Mouse (Mus musculus) liver, embryonic 18 days (tissue): Measurements from ENCODE around the gene S100a14. TPM values are rescaled to one million over a fixed set of nuclear protein-coding genes. Genes with fewer than 3 reads are reported as not detected.

Source experiments
- polyA plus RNA-seq: library from polyadenylated mRNA; depleted of rRNA; stranded (reverse); fragments of >200 nt; gene quantifications from 2 replicates; pipeline ENCODE4 v1.2.3, GENCODE M21; 2012; rRNA removed

The S100a14 gene
- 0.13 and 0.25 TPM in 2 replicates for polyA plus RNA-seq

DNA sequence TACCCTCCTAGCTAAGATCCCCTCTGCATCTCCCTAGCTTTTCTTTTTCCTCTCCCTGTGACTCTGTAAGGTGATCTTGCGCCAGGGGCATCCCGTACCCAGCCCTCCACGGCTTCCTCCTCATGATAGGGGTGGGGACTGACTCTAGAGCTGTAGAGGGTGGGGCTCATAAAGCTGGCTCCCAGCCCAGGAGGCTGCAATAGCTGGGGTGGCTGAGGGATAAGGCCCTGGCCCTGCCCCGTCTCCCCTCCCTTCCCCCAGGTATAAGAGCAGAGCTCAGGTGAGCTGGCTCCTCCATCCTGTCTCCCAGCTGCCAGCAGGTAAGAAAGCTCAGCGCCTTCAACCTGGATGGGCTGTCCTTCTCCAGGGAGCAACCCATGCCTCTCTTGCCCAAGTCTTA is at the start of gene S100a14:
Gene S100a14, plus strand, starts transcription at position 277 of the 400 bp plus-strand sequence.

DNA sequence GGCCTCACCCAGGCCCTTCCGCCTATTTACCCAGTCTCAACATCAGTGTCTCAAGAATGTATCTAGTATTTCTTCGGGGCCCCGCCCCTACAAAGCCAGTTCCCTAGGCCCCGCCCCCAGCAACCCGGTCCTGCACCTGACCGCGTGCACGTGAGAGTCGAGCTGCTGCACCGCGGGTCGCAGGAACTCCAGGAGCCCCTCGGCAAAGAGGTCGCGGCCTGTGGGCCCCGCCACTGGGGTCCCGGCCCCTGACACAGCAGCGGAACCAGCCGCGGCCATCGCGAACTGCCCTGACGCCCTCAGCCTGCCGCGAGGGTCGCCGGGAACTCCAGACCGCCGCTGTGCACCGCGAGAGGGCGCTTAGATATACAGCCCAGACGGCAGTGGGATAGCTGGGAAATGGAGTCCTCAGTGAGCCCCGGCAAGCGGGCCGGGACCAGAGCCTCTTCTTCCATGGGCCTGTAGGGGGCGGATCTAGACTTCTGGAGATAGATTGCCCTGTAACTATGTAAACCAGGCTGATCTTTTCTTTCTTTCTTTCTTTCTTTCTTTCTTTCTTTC is 35.9 kb upstream of the S100a14 start, which contains the start of gene Snapin:
Gene Snapin, minus strand, starts transcription at position 338 of the 561 bp plus-strand sequence.

DNA sequence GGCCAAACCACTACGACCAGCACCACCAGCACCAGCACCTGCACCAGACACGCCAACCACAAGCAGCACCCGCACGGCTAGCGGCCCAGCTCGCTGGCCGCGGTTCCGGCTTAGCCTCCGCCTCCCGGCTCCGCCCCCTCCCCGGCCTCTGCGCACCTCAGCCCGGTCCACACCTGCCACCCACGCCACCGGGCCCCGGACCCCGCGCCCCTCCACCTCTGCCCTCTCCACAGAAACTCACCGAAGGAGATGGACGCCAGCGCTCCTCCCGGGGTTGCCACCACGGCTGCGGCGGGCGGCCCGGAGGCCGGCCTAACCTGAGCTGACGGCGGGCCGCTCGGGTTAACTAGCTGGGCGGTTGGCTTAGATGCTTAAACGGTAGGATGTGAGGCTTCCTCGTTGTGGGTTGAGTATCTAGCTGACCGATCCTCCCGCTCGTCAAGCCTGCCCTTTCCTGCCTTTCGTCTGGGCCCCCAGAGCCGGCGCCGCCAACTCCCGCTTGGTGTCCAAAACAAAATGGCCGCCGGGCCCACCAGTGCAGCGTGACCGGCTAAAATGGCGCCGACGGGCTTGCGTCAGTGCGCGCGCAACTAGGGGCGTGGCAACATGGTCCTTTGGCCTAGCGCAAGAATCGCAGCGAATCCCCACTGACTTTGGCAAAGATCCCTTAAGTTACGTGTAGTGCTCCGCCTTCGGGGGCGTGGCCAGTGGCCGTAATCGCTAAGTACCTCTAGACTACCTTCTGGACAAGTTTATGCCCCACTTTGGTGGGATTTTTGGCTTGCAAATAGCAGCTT is 17.5 kb upstream of the S100a14 start, which contains the start of gene Chtop:
Gene Chtop, minus strand, starts transcription at position 549 of the 797 bp plus-strand sequence.

DNA sequence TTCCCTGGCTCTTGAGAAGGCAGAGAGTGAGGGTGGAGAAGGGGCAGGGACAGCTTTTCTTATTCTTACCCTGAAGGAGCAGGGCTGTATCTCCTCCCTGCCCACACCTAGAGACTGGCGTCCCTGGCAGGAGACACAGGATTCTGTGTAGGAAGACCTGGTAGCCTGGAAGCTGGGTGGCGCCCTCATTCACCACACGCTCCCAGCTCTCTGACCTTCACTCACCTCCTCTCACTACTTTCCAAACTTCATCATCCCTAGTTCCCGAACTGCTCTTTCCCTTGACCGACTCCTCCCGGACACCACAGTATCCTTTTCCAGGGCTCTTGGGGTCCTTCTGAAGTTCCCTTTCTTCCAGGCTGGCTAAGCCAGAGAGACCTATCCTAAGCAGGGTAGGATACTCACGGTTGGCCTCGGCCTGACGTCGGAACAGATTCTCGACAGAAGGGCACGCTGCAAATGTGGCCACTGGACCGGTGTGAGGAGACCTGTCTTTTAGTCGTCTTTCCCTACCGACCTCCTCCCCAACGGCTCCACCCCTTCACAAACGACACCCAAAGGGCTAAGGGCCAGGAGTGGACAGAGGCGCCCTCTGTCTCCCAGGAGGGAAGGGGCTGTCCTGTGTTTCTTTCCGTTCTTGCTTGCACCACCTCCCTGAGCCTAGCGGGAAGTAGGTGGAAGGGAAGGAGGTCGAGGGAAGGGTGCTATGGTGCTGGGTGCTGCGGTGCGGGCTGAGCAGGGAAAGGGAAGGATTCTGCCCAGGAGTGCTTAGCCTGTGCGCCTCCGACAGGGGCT is 12.7 kb upstream of the S100a14 start, which contains the start of the genes S100a1 and S100a13:
Gene S100a1, minus strand, starts transcription at position 597 of the 795 bp plus-strand sequence.
Gene S100a13, plus strand, starts transcription at position 640 of the 795 bp plus-strand sequence.

DNA sequence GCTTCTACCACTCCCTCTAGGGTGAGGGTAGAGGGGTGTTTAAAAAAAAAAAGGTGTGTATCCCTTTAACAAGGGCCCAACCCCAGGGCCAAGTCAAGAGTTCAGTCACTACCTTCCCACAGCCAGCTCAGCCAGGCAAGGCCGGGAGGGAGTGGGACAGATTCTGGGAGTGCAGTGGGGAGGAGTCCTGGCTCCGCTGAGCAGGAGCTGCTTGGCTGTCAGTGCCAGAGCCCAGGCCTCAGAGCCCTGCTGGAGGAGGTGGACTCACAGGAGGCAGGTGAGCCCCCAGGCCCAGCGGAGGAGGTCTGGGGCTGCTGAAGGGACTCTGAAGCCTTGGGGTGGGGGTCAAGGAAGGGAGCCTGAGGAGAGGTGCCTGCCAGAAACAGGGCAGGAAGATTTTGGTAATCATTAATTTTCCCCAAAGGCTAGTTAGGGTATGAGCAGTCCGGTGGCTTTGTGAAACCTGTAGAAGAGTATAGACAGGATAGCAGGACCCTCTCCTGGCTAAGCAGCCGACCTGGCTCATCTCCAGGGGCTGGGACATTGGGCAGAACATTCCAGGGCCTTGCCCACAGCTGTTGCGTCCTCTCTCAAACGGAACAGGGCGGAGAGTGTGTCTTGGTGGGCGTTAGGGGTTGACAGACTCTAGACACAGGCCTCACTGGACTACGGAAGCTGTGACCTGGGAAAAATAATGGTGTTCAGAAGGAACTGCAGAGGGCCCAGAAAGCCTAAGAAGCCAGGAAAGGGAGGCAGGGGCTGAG is 10.7 kb downstream of the S100a14 start, which contains the start of gene S100a16:
Gene S100a16, plus strand, starts transcription at position 114 of the 764 bp plus-strand sequence.

DNA sequence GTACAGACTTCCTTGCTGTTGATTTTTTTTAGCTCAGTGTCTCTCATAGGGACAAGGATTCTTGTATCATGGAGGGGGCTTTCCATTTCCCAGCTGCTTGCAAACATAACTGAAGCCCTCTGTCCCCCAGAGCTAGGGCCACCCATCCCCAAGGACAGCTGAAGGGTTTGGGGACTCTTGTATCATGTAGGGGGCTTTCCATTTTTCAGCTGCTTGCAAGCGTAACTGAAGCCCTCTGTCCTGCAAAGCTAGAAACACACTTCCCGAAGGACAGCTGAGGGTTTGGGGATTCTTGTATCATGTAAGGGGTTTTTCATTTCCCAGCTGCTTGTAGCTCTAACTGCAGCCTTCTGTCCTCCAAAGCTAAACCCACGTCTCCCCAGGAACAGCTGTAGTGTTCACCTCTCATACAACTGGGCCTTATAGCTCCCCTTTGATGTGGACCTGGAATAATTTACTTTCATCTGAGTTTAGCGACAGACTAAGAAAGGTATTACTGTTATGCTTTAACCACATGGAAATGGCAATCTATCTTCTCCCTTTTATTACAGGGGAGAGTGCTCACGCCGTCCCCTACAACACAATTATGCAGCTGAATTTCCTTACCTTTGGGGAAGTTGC is 33.5 kb downstream of the S100a14 start, which contains the start of gene S100a3:
Gene S100a3, plus strand, starts transcription at position 571 of the 621 bp plus-strand sequence.

Other genes starting within 250 kb of the S100a14 start
- 3.9 and 5.1 TPM in 2 replicates for gene Gatad2b, start 233.7 kb upstream of the S100a14 start, polyA plus RNA-seq
- 2.1 and 2.4 TPM in 2 replicates for gene Slc27a3, start 136.9 kb upstream of the S100a14 start, polyA plus RNA-seq
- 9.3 and 11.7 TPM in 2 replicates for gene Ints3, start 93.2 kb upstream of the S100a14 start, polyA plus RNA-seq
- gene Npr1, start 61.0 kb upstream of the S100a14 start, polyA plus RNA-seq: 13.2 and 15.2 TPM in 2 replicates
- 24.2 and 24.3 TPM in 2 replicates for gene Ilf2, start 50.7 kb upstream of the S100a14 start, polyA plus RNA-seq
- gene Snapin, start 35.8 kb upstream of the S100a14 start, polyA plus RNA-seq: 10.8 and 11.4 TPM in 2 replicates
- 41.0 and 42.8 TPM in 2 replicates for gene Chtop, start 17.4 kb upstream of the S100a14 start, polyA plus RNA-seq
- 63.9 and 76.4 TPM in 2 replicates for gene S100a1, start 12.5 kb upstream of the S100a14 start, polyA plus RNA-seq
- gene S100a13, start 12.4 kb upstream of the S100a14 start, polyA plus RNA-seq: 20.9 and 23.5 TPM in 2 replicates
- 21.5 and 26.1 TPM in 2 replicates for gene S100a16, start 10.4 kb downstream of the S100a14 start, polyA plus RNA-seq
- gene S100a3, start 33.7 kb downstream of the S100a14 start, polyA plus RNA-seq: 0.12 and 0.13 TPM in 2 replicates
- gene S100a2, start 63.4 kb downstream of the S100a14 start, polyA plus RNA-seq: not detected in 2 replicates
- not detected in 2 replicates for gene Gm42674, start 75.0 kb downstream of the S100a14 start, polyA plus RNA-seq
- 3.9 and 6.9 TPM in 2 replicates for gene S100a4, start 76.9 kb downstream of the S100a14 start, polyA plus RNA-seq
- gene S100a5, start 81.7 kb downstream of the S100a14 start, polyA plus RNA-seq: not detected in 2 replicates
- 33.0 and 39.2 TPM in 2 replicates for gene S100a6, start 86.0 kb downstream of the S100a14 start, polyA plus RNA-seq
- gene S100a7a, start 127.2 kb downstream of the S100a14 start, polyA plus RNA-seq: 0.11 and 0.12 TPM in 2 replicates
- gene S100a8, start 142.1 kb downstream of the S100a14 start, polyA plus RNA-seq: 2,991 and 4,044 TPM in 2 replicates
- 4,014 and 5,626 TPM in 2 replicates for gene S100a9, start 168.9 kb downstream of the S100a14 start, polyA plus RNA-seq
- gene Pglyrp4, start 200.1 kb downstream of the S100a14 start, polyA plus RNA-seq: 0.06 and 0.10 TPM in 2 replicates